Mouse (Mus musculus): Measurements from ENCODE around the gene Ube2r2.

GRCm38 (mm10) chr4:41124180-41124951, 11.2 kb upstream of the Ube2r2 start, which contains the start of gene Nol6:
- TF ChIP-seq CTCF (conservative IDR thresholded peaks at IDR 0.05; ENCODE audit: low read length) (no peak), NANOG (IDR thresholded peaks at IDR 0.05; ENCODE audit: borderline replicate concordance, low read length) (no peak)
